Mouse (Mus musculus): ENCODE data around the gene Snd1. TPM values are rescaled to one million over a fixed set of nuclear protein-coding genes. Genes with fewer than 3 reads are reported as not detected.

Snd1 gene
- polyA plus RNA-seq, 2 experiments = 31.5 to 43.2 TPM

- Histone ChIP-seq H3K9ac (replicated peaks) (no peak overlapping the region), H3K27ac (no peak overlapping the region), H3K4me2 (ENCODE audit: low read depth) (no peak overlapping the region), H3K9me3 (ENCODE audit: control insufficient read depth, low read length) (no peaks in the 10 kb centered on the region), H3K4me1 (replicated peaks; ENCODE audit: control insufficient read depth in 2 of 2, insufficient read depth in 2 of 2, low read length in 1 of 2) (no peaks in the 10 kb centered on the region), H3K27me3 (ENCODE audit: control insufficient read depth, insufficient read depth, low read length) (no peaks in the 10 kb centered on the region), H3K4me3 (ENCODE audit: insufficient read depth in 1 of 2, low read depth in 2 of 2, low read length in 2 of 2) (no peak overlapping the region), H3K36me3 (replicated peaks; ENCODE audit: control insufficient read depth, insufficient read depth, low read depth) (0 out of 2 replicates have a peak, but pooled peaks cover 3% of the 10 kb centered on the region)
- no peak for DNase-seq (ENCODE audit: low read depth in 3 of 3, low spot score in 3 of 3)
- ATAC-seq (ENCODE audit: insufficient read depth) = no peak
- TF ChIP-seq EP300 (IDR thresholded peaks at IDR 0.05; ENCODE audit: low read depth) (no peak), CTCF (IDR thresholded peaks at IDR 0.05; ENCODE audit: low read depth) (no peak)
- WGBS (ENCODE audit: insufficient replicate concordance) = 80% methylated on average over 1 of the region's 1 CpGs
Observed at GRCm38 (mm10) chr6:28672388-28672787, 197.4 kb downstream of the Snd1 start.

GRCm38 (mm10) chr6:28674686-28675085 is 199.7 kb downstream of the Snd1 start:
- Histone ChIP-seq H3K4me2 (ENCODE audit: low read depth) (no peak overlapping the region), H3K27ac (no peak overlapping the region), H3K27me3 (ENCODE audit: control insufficient read depth, insufficient read depth, low read length) (no peaks in the 10 kb centered on the region), H3K36me3 (replicated peaks; ENCODE audit: control insufficient read depth, insufficient read depth, low read depth) (no peaks in the 10 kb centered on the region), H3K4me1 (replicated peaks; ENCODE audit: control insufficient read depth in 2 of 2, insufficient read depth in 2 of 2, low read length in 1 of 2) (no peaks in the 10 kb centered on the region), H3K9me3 (ENCODE audit: control insufficient read depth, low read length) (no peaks in the 10 kb centered on the region), H3K9ac (replicated peaks) (no peak overlapping the region), H3K4me3 (ENCODE audit: insufficient read depth in 1 of 2, low read depth in 2 of 2, low read length in 2 of 2) (no peak overlapping the region)
- WGBS (ENCODE audit: insufficient replicate concordance) = 71% methylated on average over 1 of the region's 1 CpGs
- ATAC-seq (ENCODE audit: insufficient read depth) (no peak), DNase-seq (ENCODE audit: low read depth in 3 of 3, low spot score in 3 of 3) (no peak)
- TF ChIP-seq EP300 (IDR thresholded peaks at IDR 0.05; ENCODE audit: low read depth) = no peak
- no peak for TF ChIP-seq CTCF (IDR thresholded peaks at IDR 0.05; ENCODE audit: low read depth)

GRCm38 (mm10) chr6:28678896-28679295 is 204.0 kb downstream of the Snd1 start:
- Histone ChIP-seq H3K36me3 (replicated peaks; ENCODE audit: control insufficient read depth, insufficient read depth, low read depth) (no peaks in the 10 kb centered on the region), H3K9ac (replicated peaks) (no peak overlapping the region), H3K27ac (no peak overlapping the region), H3K9me3 (ENCODE audit: control insufficient read depth, low read length) (no peaks in the 10 kb centered on the region), H3K4me3 (ENCODE audit: insufficient read depth in 1 of 2, low read depth in 2 of 2, low read length in 2 of 2) (no peak overlapping the region), H3K27me3 (ENCODE audit: control insufficient read depth, insufficient read depth, low read length) (no peaks in the 10 kb centered on the region), H3K4me2 (ENCODE audit: low read depth) (no peak overlapping the region), H3K4me1 (replicated peaks; ENCODE audit: control insufficient read depth in 2 of 2, insufficient read depth in 2 of 2, low read length in 1 of 2) (no peaks in the 10 kb centered on the region; a peak in 1 of 4 replicates)
- DNase-seq (ENCODE audit: low read depth in 3 of 3, low spot score in 3 of 3) (no peak), ATAC-seq (ENCODE audit: insufficient read depth) (no peak)
- no peak for TF ChIP-seq EP300 (IDR thresholded peaks at IDR 0.05; ENCODE audit: low read depth)
- 54% methylated on average over 1 of the region's 1 CpGs for WGBS (ENCODE audit: insufficient replicate concordance)

GRCm38 (mm10) chr6:28680537-28680936 is 205.6 kb downstream of the Snd1 start:
- Histone ChIP-seq H3K36me3 (replicated peaks; ENCODE audit: control insufficient read depth, insufficient read depth, low read depth) (no peaks in the 10 kb centered on the region), H3K9me3 (ENCODE audit: control insufficient read depth, low read length) (no peaks in the 10 kb centered on the region), H3K9ac (replicated peaks) (no peak overlapping the region), H3K4me3 (ENCODE audit: insufficient read depth in 1 of 2, low read depth in 2 of 2, low read length in 2 of 2) (no peak overlapping the region), H3K27me3 (ENCODE audit: control insufficient read depth, insufficient read depth, low read length) (no peaks in the 10 kb centered on the region), H3K27ac (no peak overlapping the region), H3K4me1 (replicated peaks; ENCODE audit: control insufficient read depth in 2 of 2, insufficient read depth in 2 of 2, low read length in 1 of 2) (no peaks in the 10 kb centered on the region; a peak in 1 of 4 replicates), H3K4me2 (ENCODE audit: low read depth) (no peak overlapping the region)
- TF ChIP-seq CTCF (IDR thresholded peaks at IDR 0.05; ENCODE audit: low read depth) = no peak
- TF ChIP-seq EP300 (IDR thresholded peaks at IDR 0.05; ENCODE audit: low read depth) = no peak
- whole genome bisulfite sequencing (ENCODE audit: insufficient replicate concordance) = 81% methylated on average over 4 of the region's 4 CpGs
- no peak for ATAC-seq (ENCODE audit: insufficient read depth)
- DNase-seq (ENCODE audit: low read depth in 3 of 3, low spot score in 3 of 3) = no peak

- no peak overlapping the region for H3K27ac ChIP-seq
- WGBS (ENCODE audit: insufficient replicate concordance) = 74% methylated on average over 8 of the region's 8 CpGs
Observed at GRCm38 (mm10) chr6:28681521-28682457, 206.8 kb downstream of the Snd1 start.

More at GRCm38 (mm10) chr6:28681521-28682457, 206.8 kb downstream of the Snd1 start:
- H3K27me3 ChIP-seq (ENCODE audit: control insufficient read depth, insufficient read depth, low read length) = no peaks in the 10 kb centered on the region
- no peak overlapping the region for H3K9ac ChIP-seq (replicated peaks)
- H3K9me3 ChIP-seq (ENCODE audit: control insufficient read depth, low read length) = no peaks in the 10 kb centered on the region
- no peak overlapping the region for H3K4me2 ChIP-seq (ENCODE audit: low read depth)
- DNase-seq (ENCODE audit: low read depth in 3 of 3, low spot score in 3 of 3) (no peak), ATAC-seq (ENCODE audit: insufficient read depth) (peak; percentile 43)
- no peak overlapping the region for H3K4me3 ChIP-seq (ENCODE audit: insufficient read depth in 1 of 2, low read depth in 2 of 2, low read length in 2 of 2)
- no peaks in the 10 kb centered on the region for H3K36me3 ChIP-seq (replicated peaks; ENCODE audit: control insufficient read depth, insufficient read depth, low read depth)
- TF ChIP-seq CTCF (IDR thresholded peaks at IDR 0.05; ENCODE audit: low read depth) = no peak
- TF ChIP-seq EP300 (IDR thresholded peaks at IDR 0.05; ENCODE audit: low read depth) = no peak
- H3K4me1 ChIP-seq (replicated peaks; ENCODE audit: control insufficient read depth in 2 of 2, insufficient read depth in 2 of 2, low read length in 1 of 2) = no peaks in the 10 kb centered on the region; a peak in 1 of 4 replicates

All from liver, embryonic 14.5 days (tissue).